Mouse (Mus musculus): ENCODE data around the gene Fndc9. TPM values are rescaled to one million over a fixed set of nuclear protein-coding genes. Genes with fewer than 3 reads are reported as not detected.
A peak's percentile ranks its signal among the peaks of the same experiment; 100 is the strongest.

The Fndc9 gene
- total RNA-seq, 2 experiments from 2014 or later, result not detected

DNA sequence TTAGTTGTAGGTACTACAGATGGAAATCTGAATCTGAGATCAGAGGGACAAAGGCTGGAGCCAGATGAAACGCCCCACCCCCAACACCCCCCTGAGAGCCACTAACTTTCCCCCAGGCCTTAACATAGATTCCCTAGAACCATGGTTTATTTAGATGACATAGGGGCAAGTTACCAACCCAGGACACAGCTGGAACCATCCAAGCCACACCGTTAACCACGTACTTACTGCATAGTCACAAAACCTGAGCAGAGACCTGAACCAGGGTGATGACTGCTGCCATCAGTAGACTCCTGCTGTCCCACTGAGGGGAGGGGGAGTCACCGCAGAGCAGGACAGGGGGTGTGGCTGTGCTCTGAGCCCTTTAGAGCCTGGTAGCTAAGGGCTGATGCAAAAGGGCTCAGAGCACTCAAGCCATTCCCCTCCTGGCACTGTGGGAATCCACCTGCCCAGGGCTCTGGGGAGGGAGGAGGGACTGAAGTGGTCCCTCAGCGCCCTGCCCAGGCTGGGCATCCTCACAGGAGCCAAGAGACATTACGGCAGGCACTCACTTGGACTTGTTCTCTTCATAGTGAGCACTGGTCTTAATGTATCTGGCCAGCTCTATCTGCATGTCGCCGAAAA lies 36.8 kb downstream of the Fndc9 start:
- ATAC-seq (replicated peaks; ENCODE audit: low FRiP score, poor library complexity, severe bottlenecking), result no peak

GRCm38 (mm10) chr11:46273969-46274368 lies 38.6 kb downstream of the Fndc9 start:
- ATAC-seq (replicated peaks; ENCODE audit: low FRiP score, poor library complexity, severe bottlenecking), result no peak

GRCm38 (mm10) chr11:46275302-46275701 lies 40.0 kb downstream of the Fndc9 start:
- ATAC-seq (replicated peaks; ENCODE audit: low FRiP score, poor library complexity, severe bottlenecking), result peak; percentile 65; the same call in 1 of the 2 replicates

GRCm38 (mm10) chr11:46276168-46276567 lies 40.8 kb downstream of the Fndc9 start:
- no peak for ATAC-seq (replicated peaks; ENCODE audit: low FRiP score, poor library complexity, severe bottlenecking)

- ATAC-seq (replicated peaks; ENCODE audit: low FRiP score, poor library complexity, severe bottlenecking), result no peak
Measured at GRCm38 (mm10) chr11:46276778-46277177, 41.4 kb downstream of the Fndc9 start.

DNA sequence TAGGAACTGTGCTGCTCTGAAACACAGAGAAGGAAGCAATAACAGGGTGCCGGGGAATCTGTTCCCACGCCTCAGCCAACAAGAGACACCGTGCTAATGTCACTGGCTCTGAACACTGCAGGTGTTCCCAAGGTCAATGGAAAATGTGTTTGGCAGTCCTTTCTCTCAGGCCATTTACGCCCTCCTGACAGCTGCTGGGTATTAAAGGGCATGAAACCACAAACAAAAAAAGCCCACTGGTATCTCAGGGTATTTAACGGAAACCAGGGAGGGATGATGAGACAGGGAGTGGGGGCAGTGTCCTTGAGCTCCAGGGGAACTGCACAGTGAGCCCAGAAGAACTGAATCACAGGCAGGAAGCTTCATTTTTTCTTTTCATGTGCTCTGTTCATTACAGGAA lies 42.8 kb downstream of the Fndc9 start:
- ATAC-seq (replicated peaks; ENCODE audit: low FRiP score, poor library complexity, severe bottlenecking), result no peak

DNA sequence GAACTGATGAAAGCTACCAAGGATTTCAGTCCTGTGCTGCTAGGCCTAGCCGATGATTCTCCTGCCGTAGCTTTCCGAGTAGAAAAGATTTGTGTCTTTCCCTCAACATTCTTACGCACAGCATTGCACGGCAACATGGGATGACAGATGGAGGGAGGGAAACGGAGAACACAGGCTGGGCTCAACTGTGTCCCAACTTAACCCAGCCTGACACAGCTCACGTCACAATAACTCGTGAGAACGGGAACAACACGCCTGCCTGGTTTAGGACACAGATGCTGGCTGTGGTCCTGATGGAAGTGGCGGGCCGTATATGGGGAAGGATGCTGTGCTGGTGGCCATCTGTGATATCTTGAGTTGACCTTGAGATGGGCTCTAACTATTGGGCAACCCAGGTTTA lies 43.4 kb downstream of the Fndc9 start:
- ATAC-seq (replicated peaks; ENCODE audit: low FRiP score, poor library complexity, severe bottlenecking), result no peak

GRCm38 (mm10) chr11:46282612-46283011 lies 47.3 kb downstream of the Fndc9 start:
- ATAC-seq (replicated peaks; ENCODE audit: low FRiP score, poor library complexity, severe bottlenecking), result no peak

GRCm38 (mm10) chr11:46283800-46284199 lies 48.5 kb downstream of the Fndc9 start:
- ATAC-seq (replicated peaks; ENCODE audit: low FRiP score, poor library complexity, severe bottlenecking), result no peak

- ATAC-seq (replicated peaks; ENCODE audit: low FRiP score, poor library complexity, severe bottlenecking), result no peak
Measured at GRCm38 (mm10) chr11:46286803-46287202, 51.5 kb downstream of the Fndc9 start.

DNA sequence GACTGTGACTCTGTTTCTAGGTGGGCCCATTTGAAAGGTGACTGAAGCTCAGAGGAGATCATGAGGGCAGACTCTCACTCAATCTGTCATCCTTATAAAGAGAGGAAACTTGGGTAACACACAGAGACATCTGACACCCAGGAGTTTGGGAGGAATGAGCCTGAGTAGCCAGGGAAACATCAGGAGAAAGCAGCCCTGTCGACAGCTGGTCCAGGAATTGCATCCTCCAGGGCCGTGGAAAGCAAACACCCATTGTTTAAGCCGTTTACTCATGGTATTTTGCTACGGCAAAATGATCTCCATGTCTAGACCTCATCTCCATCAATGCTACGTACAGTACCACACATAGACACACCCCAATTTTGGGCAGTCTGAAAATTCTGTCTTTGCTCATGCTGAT lies 52.8 kb downstream of the Fndc9 start:
- ATAC-seq (replicated peaks; ENCODE audit: low FRiP score, poor library complexity, severe bottlenecking), result no peak

- no peak for ATAC-seq (replicated peaks; ENCODE audit: low FRiP score, poor library complexity, severe bottlenecking)
Measured at GRCm38 (mm10) chr11:46289022-46289421, 53.7 kb downstream of the Fndc9 start.

Other genes with a start within 250 kb of the Fndc9 start
- 1.7 and 8.3 TPM in 2 replicates for gene Gm12166, start 183.2 kb upstream of the Fndc9 start, total RNA-seq (2015; ENCODE audit: low replicate concordance)
- gene Gm12166, start 183.2 kb upstream of the Fndc9 start, total RNA-seq (2017; ENCODE audit: low replicate concordance), result not detected in 2 replicates
- gene Adam19, start 179.5 kb upstream of the Fndc9 start, total RNA-seq (2015; ENCODE audit: low replicate concordance), result 1.7 and 4.7 TPM in 2 replicates
- 2.4 and 4.1 TPM in 2 replicates for gene Adam19, start 179.5 kb upstream of the Fndc9 start, total RNA-seq (2017; ENCODE audit: low replicate concordance)
- not detected in 2 replicates for gene Nipal4, start 69.0 kb upstream of the Fndc9 start, total RNA-seq (2015; ENCODE audit: low replicate concordance)
- gene Nipal4, start 69.0 kb upstream of the Fndc9 start, total RNA-seq (2017; ENCODE audit: low replicate concordance), result not detected in 2 replicates
- gene Cyfip2, start 77.3 kb downstream of the Fndc9 start, total RNA-seq (2015; ENCODE audit: low replicate concordance), result 42.9 and 56.6 TPM in 2 replicates
- 13.5 and 14.4 TPM in 2 replicates for gene Cyfip2, start 77.3 kb downstream of the Fndc9 start, total RNA-seq (2017; ENCODE audit: low replicate concordance)
- gene Itk, start 154.0 kb downstream of the Fndc9 start, total RNA-seq (2015; ENCODE audit: low replicate concordance), result 3.2 and 5.0 TPM in 2 replicates
- 2.2 and 2.9 TPM in 2 replicates for gene Itk, start 154.0 kb downstream of the Fndc9 start, total RNA-seq (2017; ENCODE audit: low replicate concordance)
- gene Fam71b, start 161.0 kb downstream of the Fndc9 start, total RNA-seq (2015; ENCODE audit: low replicate concordance), result not detected in 2 replicates
- not detected in 2 replicates for gene Fam71b, start 161.0 kb downstream of the Fndc9 start, total RNA-seq (2017; ENCODE audit: low replicate concordance)
- 125 and 166 TPM in 2 replicates for gene Med7, start 201.4 kb downstream of the Fndc9 start, total RNA-seq (2015; ENCODE audit: low replicate concordance)
- gene Med7, start 201.4 kb downstream of the Fndc9 start, total RNA-seq (2017; ENCODE audit: low replicate concordance), result 59.0 and 65.5 TPM in 2 replicates
- gene Havcr2, start 219.4 kb downstream of the Fndc9 start, total RNA-seq (2015; ENCODE audit: low replicate concordance), result 2.1 TPM in 1 of 2 replicates, not detected in the other
- gene Havcr2, start 219.4 kb downstream of the Fndc9 start, total RNA-seq (2017; ENCODE audit: low replicate concordance), result 1.5 and 2.5 TPM in 2 replicates

All from erythroid progenitor cell, adult 5-6 weeks (primary cell).